Mouse (Mus musculus) kidney, adult 2 months (tissue): ENCODE measurements at regions not wholly inside any gene's neighbourhood (a gene's known extent, or its start where the extent isn't known, plus 50 kb on each side); places are given as distances from the start of the nearest gene placed in this dataset.
"Not testable (repeated sequence)": the region's sequence is repeated elsewhere in the genome, so short reads cannot be mapped to it uniquely, and the experiment has no call there.

Source experiments
- DNase-seq: peaks from one replicate; pipeline ENCODE4 v3.0.0; 2021
- H3K27ac ChIP-seq: fragments of 200-500 bp; 2 replicates; pipeline ENCODE4 v1.5.1; 2012; ENCODE audit warnings: low read depth, low read length, control low read depth, inconsistent platforms; ENCODE audit not compliant: insufficient read depth
- H3K27me3 ChIP-seq: fragments of 200-500 bp; replicated peaks from 2 replicates; pipeline ENCODE4 v1.6.1; 2012; ENCODE audit warnings: mild to moderate bottlenecking, moderate library complexity, low read length, inconsistent platforms; ENCODE audit not compliant: control insufficient read depth, insufficient read depth
- H3K36me3 ChIP-seq: fragments of 200-500 bp; 2 replicates; pipeline ENCODE4 v1.6.1; 2012; ENCODE audit warnings: mild to moderate bottlenecking, moderate library complexity, low read length, inconsistent platforms; ENCODE audit not compliant: control insufficient read depth, insufficient read depth
- H3K4me1 ChIP-seq: fragments of 200-500 bp; 2 replicates; pipeline ENCODE4 v1.6.1; 2011; ENCODE audit warnings: low read length; ENCODE audit not compliant: control insufficient read depth, insufficient read depth
- H3K4me3 ChIP-seq: fragments of 200-500 bp; 2 replicates; pipeline ENCODE4 v1.5.1; 2011; ENCODE audit warnings: mild to moderate bottlenecking, low read depth, low read length, control low read depth; ENCODE audit not compliant: insufficient read depth
- CTCF ChIP-seq: fragments of 200-500 bp; conservative IDR thresholded peaks from 2 replicates; pipeline ENCODE4 v1.5.1; 2011; ENCODE audit warnings: low read depth, mild to moderate bottlenecking, control low read depth, low read length, moderate library complexity, mixed read lengths; ENCODE audit not compliant: insufficient read depth, insufficient read length
- POLR2A ChIP-seq: fragments of 200-500 bp; IDR thresholded peaks from one replicate; pipeline ENCODE4 v1.6.1; 2011; ENCODE audit warnings: low read depth, low read length, control low read depth
- WGBS: fragments of 180-500 bp; shearing (Covaris S2); methylation state at CpG from one replicate; pipeline ENCODE4 v1.1.7; 2018; 5-methylcytosine and 5-hydroxymethylcytosine counted together

DNA sequence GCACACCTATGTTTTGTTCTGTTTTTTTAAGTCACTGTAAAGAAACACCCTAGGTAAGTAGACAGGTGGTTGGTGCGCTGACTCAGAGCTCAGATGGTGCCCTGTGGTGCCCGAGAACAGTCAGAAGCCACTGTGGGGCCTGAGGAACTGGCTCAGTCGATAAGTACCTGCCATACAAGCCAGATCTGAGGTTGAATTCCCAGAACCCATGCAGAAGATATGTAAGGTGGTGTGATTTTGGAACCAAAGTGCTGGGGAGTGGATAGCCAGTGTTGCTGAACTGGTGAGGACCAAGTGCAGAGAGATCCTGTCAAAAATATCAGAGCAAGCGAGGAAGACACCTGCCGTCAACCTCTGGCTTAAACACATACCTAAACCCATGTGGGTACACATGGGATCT is 65.4 kb downstream of the Chst1 start:
- TF ChIP-seq CTCF = no peak
- TF ChIP-seq POLR2A = no peak
- Histone ChIP-seq H3K27ac (no peak overlapping the region), H3K27me3 (no peaks in the 10 kb centered on the region), H3K36me3 (no peaks in the 10 kb centered on the region), H3K4me3 (no peak overlapping the region), H3K4me1 (no peaks in the 10 kb centered on the region)
- DNase-seq = no peak
- WGBS = 82% methylated on average over 5 of the region's 5 CpGs

- Histone ChIP-seq H3K27ac (no peak overlapping the region), H3K27me3 (no peaks in the 10 kb centered on the region), H3K4me1 (no peaks in the 10 kb centered on the region), H3K36me3 (no peaks in the 10 kb centered on the region), H3K4me3 (no peak overlapping the region)
- DNase-seq = peak; percentile 41
- 60% methylated on average over 1 of the region's 1 CpGs for WGBS
- TF ChIP-seq CTCF (no peak), POLR2A (no peak)
These were observed 67.7 kb downstream of the Chst1 start for GRCm38 (mm10) chr2:92667192-92667591.

DNA sequence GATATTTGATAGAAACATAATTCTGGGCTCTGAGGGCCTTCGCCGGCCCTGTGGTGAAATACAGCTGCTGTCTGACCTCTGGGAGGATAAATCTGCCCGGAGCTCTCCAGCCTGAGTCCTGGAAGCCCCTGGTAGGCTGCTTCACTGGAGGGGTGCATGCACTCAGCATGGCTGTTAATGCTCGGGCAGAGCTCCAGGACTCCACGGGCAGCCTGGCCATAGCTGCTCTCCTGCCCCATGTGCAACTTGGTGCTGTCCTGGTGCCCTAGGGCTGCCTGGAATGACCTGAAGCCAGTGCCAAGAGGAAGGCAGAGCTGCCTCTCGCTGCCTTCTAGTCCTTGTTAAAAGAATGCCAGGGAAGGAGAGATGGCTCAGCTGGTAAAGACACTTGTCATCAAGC is 68.2 kb downstream of the Chst1 start:
- H3K4me1 ChIP-seq = no peaks in the 10 kb centered on the region
- H3K27ac ChIP-seq = no peak overlapping the region
- 18% methylated on average over 6 of the region's 6 CpGs for WGBS
- H3K4me3 ChIP-seq = no peak overlapping the region
- TF ChIP-seq CTCF (no peak), POLR2A (no peak)
- no peaks in the 10 kb centered on the region for H3K27me3 ChIP-seq
- no peaks in the 10 kb centered on the region for H3K36me3 ChIP-seq
- peak; percentile 18 for DNase-seq

DNA sequence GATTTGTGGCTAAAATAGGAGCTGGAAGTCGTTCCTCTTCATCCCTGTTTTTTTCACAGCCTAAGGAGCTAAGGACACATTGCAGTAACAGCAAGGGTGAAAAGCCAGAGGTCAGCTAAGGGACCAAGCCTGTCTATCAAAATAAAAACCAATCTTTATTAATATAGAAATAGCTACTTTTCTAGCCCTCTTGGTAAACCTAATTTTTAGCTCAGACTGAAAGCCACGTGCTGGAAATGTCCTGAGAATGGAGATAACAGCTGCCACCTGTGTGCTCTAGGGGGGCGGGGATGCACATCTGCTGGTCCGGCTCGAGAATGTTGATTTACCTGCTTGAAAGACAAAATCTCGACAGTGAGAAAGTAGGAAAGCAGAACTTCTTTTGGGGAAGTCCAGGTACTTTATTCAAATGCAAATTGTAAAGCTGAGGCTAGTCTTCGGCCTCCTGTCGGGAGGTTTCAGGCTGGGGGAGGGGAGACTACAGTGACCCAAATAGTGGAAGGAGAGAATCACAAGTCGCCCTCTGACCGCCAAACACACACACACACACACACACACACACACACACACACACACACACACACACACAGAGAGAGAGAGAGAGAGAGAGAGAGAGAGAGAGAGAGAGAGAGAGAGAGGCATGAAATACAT is 70.0 kb downstream of the Chst1 start:
- H3K4me1 ChIP-seq, DNase-seq, H3K27ac ChIP-seq, H3K27me3 ChIP-seq, H3K4me3 ChIP-seq, H3K36me3 ChIP-seq: not testable (repeated sequence)
- WGBS = 45% methylated on average over 10 of the region's 10 CpGs

- no peak for TF ChIP-seq CTCF
- no peak for TF ChIP-seq POLR2A
- 33% methylated on average over 5 of the region's 5 CpGs for WGBS
These were observed 72.1 kb downstream of the Chst1 start for GRCm38 (mm10) chr2:92671586-92671985.

GRCm38 (mm10) chr2:92672106-92672505 is 72.6 kb downstream of the Chst1 start:
- H3K4me1 ChIP-seq = no peaks in the 10 kb centered on the region
- H3K4me3 ChIP-seq = no peak overlapping the region
- no peak overlapping the region for H3K27ac ChIP-seq
- DNase-seq = no peak
- no peaks in the 10 kb centered on the region for H3K36me3 ChIP-seq
- H3K27me3 ChIP-seq = no peaks in the 10 kb centered on the region
- whole genome bisulfite sequencing = 69% methylated on average over 4 of the region's 4 CpGs
- TF ChIP-seq POLR2A (no peak), CTCF (no peak)

More at GRCm38 (mm10) chr2:92671586-92671985, 72.1 kb downstream of the Chst1 start:
- peak; percentile 36 for DNase-seq
- Histone ChIP-seq H3K27ac (no peak overlapping the region), H3K4me1 (no peaks in the 10 kb centered on the region), H3K4me3 (no peak overlapping the region), H3K36me3 (no peaks in the 10 kb centered on the region), H3K27me3 (no peaks in the 10 kb centered on the region)

- WGBS = 76% methylated on average over 9 of the region's 9 CpGs
- Histone ChIP-seq H3K4me1 (no peaks in the 10 kb centered on the region), H3K27ac (no peak overlapping the region), H3K36me3 (no peaks in the 10 kb centered on the region), H3K4me3 (no peak overlapping the region), H3K27me3 (no peaks in the 10 kb centered on the region)
- TF ChIP-seq POLR2A (no peak), CTCF (no peak)
- DNase-seq = no peak
These were observed 73.7 kb downstream of the Chst1 start for GRCm38 (mm10) chr2:92673064-92673813.
